Mouse (Mus musculus) hindbrain, postnatal 0 days (tissue): Measurements from ENCODE around the gene Tiam1. TPM values are rescaled to one million over a fixed set of nuclear protein-coding genes. Genes with fewer than 3 reads are reported as not detected.

Source experiments
- ATAC-seq: fragments of 200-750 bp; cut with Nextera tagmentation; 2 replicates; pipeline ENCODE4 v1.8.0; 2017; ENCODE audit warnings: mild to moderate bottlenecking, moderate TSS enrichment, moderate library complexity
- DNase-seq: peaks from one replicate; pipeline ENCODE4 v3.0.0-alpha.2; 2015; ENCODE audit warnings: low spot score
- H3K27ac ChIP-seq: fragments of 300-500 bp; sonication (generic); 2 replicates; pipeline ENCODE4 v1.5.1; 2014; ENCODE audit warnings: mild to moderate bottlenecking
- H3K27me3 ChIP-seq: fragments of 300-500 bp; sonication (generic); 2 replicates; pipeline ENCODE4 v1.6.1; 2014; ENCODE audit warnings: low read length, mixed read lengths; ENCODE audit not compliant: insufficient read depth
- H3K36me3 ChIP-seq: fragments of 300-500 bp; sonication (generic); 2 replicates; pipeline ENCODE4 v1.6.1; 2014; ENCODE audit warnings: low read length, mixed read lengths; ENCODE audit not compliant: insufficient read depth
- H3K4me1 ChIP-seq: fragments of 300-500 bp; sonication (generic); 2 replicates; pipeline ENCODE4 v1.6.1; 2014; ENCODE audit warnings: antibody characterized with exemption, low read length, mixed read lengths; ENCODE audit not compliant: insufficient read depth
- H3K4me2 ChIP-seq: fragments of 300-500 bp; sonication (generic); 2 replicates; pipeline ENCODE4 v1.6.1; 2014; ENCODE audit warnings: low read depth, mild to moderate bottlenecking, low read length, moderate library complexity, mixed read lengths
- H3K4me3 ChIP-seq: fragments of 300-500 bp; sonication (generic); 2 replicates; pipeline ENCODE4 v1.5.1; 2014; ENCODE audit warnings: low read length
- H3K9ac ChIP-seq: fragments of 300-500 bp; sonication (generic); replicated peaks from 2 replicates; pipeline ENCODE4 v1.6.1; 2014; ENCODE audit warnings: mild to moderate bottlenecking, low read length, moderate library complexity, mixed read lengths
- H3K9me3 ChIP-seq: fragments of 300-500 bp; sonication (generic); 2 replicates; pipeline ENCODE4 v1.6.1; 2016; ENCODE audit warnings: low read length, mixed read lengths
- CTCF ChIP-seq: IDR thresholded peaks from 2 replicates; pipeline ENCODE4 v1.5.1; 2016; ENCODE audit warnings: antibody characterized with exemption, control low read depth, low read depth
- WGBS: fragments of 180-500 bp; shearing (Covaris S2); extraction: QIAGEN DNeasy Blood & Tissue Kit; methylation state at CpG from one replicate; pipeline ENCODE4 v1.1.7; 2014; 5-methylcytosine and 5-hydroxymethylcytosine counted together
- polyA plus RNA-seq: library from polyadenylated mRNA; unstranded; fragments of >200 nt; fragmentation: Nextera tagmentation; extraction: Ambion mirVana; gene quantifications from 2 replicates; pipeline ENCODE4 v1.2.1, GENCODE M21; 2015
- total RNA-seq: library from RNA; depleted of rRNA; stranded (reverse); fragments of >200 nt; gene quantifications from 2 replicates; pipeline ENCODE4 v1.2.3, GENCODE M21; 2014; rRNA removed

The Tiam1 gene
- total and polyA plus RNA-seq, 2 experiments from 2014 or later, result 15.1 to 26.2 TPM

GRCm38 (mm10) chr16:89757384-89757783, 386.2 kb downstream of the Tiam1 start:
- Histone ChIP-seq H3K27ac (no peak overlapping the region), H3K4me1 (no peaks in the 10 kb centered on the region), H3K9me3 (no peaks in the 10 kb centered on the region), H3K36me3 (no peaks in the 10 kb centered on the region), H3K4me2 (no peak overlapping the region), H3K9ac (no peak overlapping the region), H3K27me3 (no peaks in the 10 kb centered on the region), H3K4me3 (no peak overlapping the region)
- ATAC-seq, result 0 out of 2 replicates have a peak, but pooled peaks have one; percentile 45
- DNase-seq, result peak; percentile 30
- no peak for TF ChIP-seq CTCF
- 25% methylated on average over 5 of the region's 5 CpGs for WGBS

- no peak overlapping the region for H3K9ac ChIP-seq
- no peaks in the 10 kb centered on the region for H3K36me3 ChIP-seq
- no peak for ATAC-seq
- DNase-seq, result no peak
- 49% methylated on average over 3 of the region's 3 CpGs for WGBS
- H3K9me3 ChIP-seq, result no peaks in the 10 kb centered on the region
- no peak overlapping the region for H3K27ac ChIP-seq
- H3K27me3 ChIP-seq, result no peaks in the 10 kb centered on the region
- no peak overlapping the region for H3K4me2 ChIP-seq
- H3K4me3 ChIP-seq, result no peak overlapping the region
- TF ChIP-seq CTCF, result no peak
- no peaks in the 10 kb centered on the region for H3K4me1 ChIP-seq
These were observed 388.9 kb downstream of the Tiam1 start for GRCm38 (mm10) chr16:89754709-89755108.

GRCm38 (mm10) chr16:89747864-89748263, 395.7 kb downstream of the Tiam1 start:
- Histone ChIP-seq H3K27me3 (no peaks in the 10 kb centered on the region), H3K27ac (no peak overlapping the region), H3K9me3 (no peaks in the 10 kb centered on the region), H3K9ac (no peak overlapping the region), H3K4me1 (no peaks in the 10 kb centered on the region), H3K36me3 (no peaks in the 10 kb centered on the region), H3K4me2 (no peak overlapping the region), H3K4me3 (no peak overlapping the region)
- no peak for DNase-seq
- no peak for TF ChIP-seq CTCF
- 32% methylated on average over 2 of the region's 2 CpGs for WGBS
- no peak for ATAC-seq

GRCm38 (mm10) chr16:89739559-89739958, 404.0 kb downstream of the Tiam1 start:
- H3K4me1 ChIP-seq, result no peaks in the 10 kb centered on the region
- no peak overlapping the region for H3K9ac ChIP-seq
- no peak for TF ChIP-seq CTCF
- no peak overlapping the region for H3K4me3 ChIP-seq
- no peak overlapping the region for H3K4me2 ChIP-seq
- H3K9me3 ChIP-seq, result no peaks in the 10 kb centered on the region
- ATAC-seq (no peak), DNase-seq (no peak)
- H3K27ac ChIP-seq, result no peak overlapping the region
- no peaks in the 10 kb centered on the region for H3K36me3 ChIP-seq
- 69% methylated on average over 2 of the region's 2 CpGs for WGBS
- no peaks in the 10 kb centered on the region for H3K27me3 ChIP-seq

- no peak overlapping the region for H3K4me2 ChIP-seq
- no peak for TF ChIP-seq CTCF
- no peak overlapping the region for H3K27ac ChIP-seq
- H3K27me3 ChIP-seq, result no peaks in the 10 kb centered on the region
- no peaks in the 10 kb centered on the region for H3K36me3 ChIP-seq
- no peaks in the 10 kb centered on the region for H3K4me1 ChIP-seq
- DNase-seq, result peak; percentile 48
- no peaks in the 10 kb centered on the region for H3K9me3 ChIP-seq
- no peak overlapping the region for H3K4me3 ChIP-seq
- 11% methylated on average over 6 of the region's 6 CpGs for WGBS
- H3K9ac ChIP-seq, result no peak overlapping the region
- no peak for ATAC-seq
These were observed 404.6 kb downstream of the Tiam1 start for GRCm38 (mm10) chr16:89738963-89739362.

Other genes starting within 250 kb of the Tiam1 start
- gene Sod1, start 77.0 kb upstream of the Tiam1 start, total RNA-seq, result 185 and 217 TPM in 2 replicates
- gene Sod1, start 77.0 kb upstream of the Tiam1 start, polyA plus RNA-seq, result 1,314 and 1,323 TPM in 2 replicates
- gene Scaf4, start 140.7 kb upstream of the Tiam1 start, total RNA-seq, result 15.4 and 16.8 TPM in 2 replicates
- gene Scaf4, start 140.7 kb upstream of the Tiam1 start, polyA plus RNA-seq, result 16.0 and 16.8 TPM in 2 replicates
- gene Hunk, start 242.2 kb upstream of the Tiam1 start, total RNA-seq, result 11.6 and 13.3 TPM in 2 replicates
- 3.6 and 3.9 TPM in 2 replicates for gene Hunk, start 242.2 kb upstream of the Tiam1 start, polyA plus RNA-seq